Mouse (Mus musculus) regulatory T cell (primary cell): ENCODE measurements around the gene Mpzl3.

Source experiments
- in situ Hi-C: fragments of 300-600 bp; cut with MboI, MseI; formaldehyde crosslinking; loops from one replicate; pipeline ENCODE4 v1.15.1; 2025; ENCODE audit warnings: high pct_unique_total_duplicates

The Mpzl3 gene

GRCm38 (mm10) chr9:45042056-45042720 is 12.8 kb upstream of the Mpzl3 start:
- in situ Hi-C loops: no loop called here

- in situ Hi-C loops: no loop called here
Measured at GRCm38 (mm10) chr9:45042947-45043346, 12.0 kb upstream of the Mpzl3 start.

GRCm38 (mm10) chr9:45046973-45047372 is 8.0 kb upstream of the Mpzl3 start:
- in situ Hi-C loops: no loop called here

GRCm38 (mm10) chr9:45048511-45048910 is 6.5 kb upstream of the Mpzl3 start:
- in situ Hi-C loops: no loop called here

GRCm38 (mm10) chr9:45049731-45050130 is 5.3 kb upstream of the Mpzl3 start:
- in situ Hi-C loops: no loop called here

GRCm38 (mm10) chr9:45050301-45050700 is 4.7 kb upstream of the Mpzl3 start:
- in situ Hi-C loops: no loop called here

GRCm38 (mm10) chr9:45058304-45058940 is 3.4 kb downstream of the Mpzl3 start:
- in situ Hi-C loops: no loop called here

GRCm38 (mm10) chr9:45060151-45060550 is 5.2 kb downstream of the Mpzl3 start:
- in situ Hi-C loops: no loop called here

- in situ Hi-C loops: no loop called here
Measured at GRCm38 (mm10) chr9:45062677-45063076, 7.7 kb downstream of the Mpzl3 start.

- in situ Hi-C loops: no loop called here
Measured at GRCm38 (mm10) chr9:45064421-45064820, 9.4 kb downstream of the Mpzl3 start.

GRCm38 (mm10) chr9:45066735-45067134 is 11.7 kb downstream of the Mpzl3 start:
- in situ Hi-C loops: no loop called here

- in situ Hi-C loops: no loop called here
Measured at GRCm38 (mm10) chr9:45071800-45072199, 16.8 kb downstream of the Mpzl3 start.

GRCm38 (mm10) chr9:45077859-45078258 is 22.9 kb downstream of the Mpzl3 start:
- in situ Hi-C loops: no loop called here

- in situ Hi-C loops: no loop called here
Measured at GRCm38 (mm10) chr9:45079011-45079410, 24.0 kb downstream of the Mpzl3 start, which contains the start of gene Jaml. Gene Jaml, plus strand, starts transcription at chr9:45079183.

- in situ Hi-C loops: no loop called here
Measured at GRCm38 (mm10) chr9:45083132-45083531, 28.1 kb downstream of the Mpzl3 start.

GRCm38 (mm10) chr9:45084556-45084955 is 29.6 kb downstream of the Mpzl3 start:
- in situ Hi-C loops: no loop called here

GRCm38 (mm10) chr9:45085741-45086690 is 31.0 kb downstream of the Mpzl3 start:
- in situ Hi-C loops: no loop called here

- in situ Hi-C loops: no loop called here
Measured at GRCm38 (mm10) chr9:45088040-45088439, 33.1 kb downstream of the Mpzl3 start.

GRCm38 (mm10) chr9:45090811-45091210 is 35.8 kb downstream of the Mpzl3 start:
- in situ Hi-C loops: no loop called here

- in situ Hi-C loops: no loop called here
Measured at GRCm38 (mm10) chr9:45092641-45093040, 37.7 kb downstream of the Mpzl3 start.

- in situ Hi-C loops: no loop called here
Measured at GRCm38 (mm10) chr9:45095149-45095937, 40.4 kb downstream of the Mpzl3 start.
